Mouse (Mus musculus) lung, adult 2 months (tissue): ENCODE data around the gene Acoxl.

ENCODE experiments used
- CTCF ChIP-seq: fragments of 200-500 bp; IDR thresholded peaks from 2 replicates; pipeline ENCODE4 v1.5.1; 2011; ENCODE audit warnings: mild to moderate bottlenecking, low read length, control low read depth; ENCODE audit not compliant: insufficient read depth
- POLR2A ChIP-seq: fragments of 200-500 bp; IDR thresholded peaks from 2 replicates; pipeline ENCODE4 v1.6.1; 2011; ENCODE audit warnings: low read depth, mild to moderate bottlenecking, control low read depth, low read length, borderline replicate concordance; ENCODE audit errors: extremely low read depth

GRCm38 (mm10) chr2:128143992-128144391, 305.3 kb downstream of the Acoxl start:
- TF ChIP-seq CTCF (no peak), POLR2A (no peak)
